Mouse (Mus musculus) kidney, adult 9 months (tissue): ENCODE results near the gene Lrpprc.

ENCODE experiments used
- DNase-seq: peaks from one replicate; pipeline ENCODE4 v3.0.0; 2022

Lrpprc gene

DNA sequence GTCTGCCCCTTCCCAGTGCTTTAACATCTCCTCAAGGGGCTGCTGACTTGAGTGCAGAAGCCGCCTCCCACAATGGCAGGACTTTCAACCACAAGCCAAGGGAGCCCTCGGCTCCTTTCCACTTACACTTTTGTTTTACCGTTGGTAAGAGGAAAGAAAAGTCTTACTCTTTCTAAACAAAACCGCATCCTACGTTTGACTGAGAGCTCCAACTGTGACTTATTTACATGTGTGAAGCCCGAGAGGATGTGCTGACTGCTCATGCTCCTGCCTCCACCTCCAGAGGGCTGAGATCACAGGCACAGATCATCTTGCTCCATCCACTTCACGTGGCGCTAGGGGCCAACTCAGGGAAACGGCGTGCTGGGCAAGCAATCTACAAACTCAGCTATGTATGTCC, 32.2 kb downstream of the Lrpprc start:
- DNase-seq = no peak

DNA sequence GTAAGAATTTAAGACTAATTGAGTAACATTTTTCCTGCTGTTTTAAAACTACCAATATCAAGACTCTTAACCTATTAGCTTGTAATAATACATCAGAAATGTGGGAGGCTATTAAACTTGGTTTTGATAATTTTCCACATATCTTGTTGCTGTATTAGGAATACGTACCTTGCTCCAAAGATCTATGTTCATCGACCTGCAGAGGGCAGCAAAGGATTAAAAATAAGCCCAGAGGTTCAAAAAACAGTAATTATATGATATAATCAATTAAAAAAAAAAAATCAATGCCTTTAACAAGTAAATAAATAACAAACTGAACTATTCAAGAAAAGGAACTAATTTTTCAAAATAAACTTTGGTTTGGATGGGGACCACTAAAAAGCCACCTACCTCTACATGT, 34.5 kb downstream of the Lrpprc start:
- DNase-seq = peak; percentile 41

DNA sequence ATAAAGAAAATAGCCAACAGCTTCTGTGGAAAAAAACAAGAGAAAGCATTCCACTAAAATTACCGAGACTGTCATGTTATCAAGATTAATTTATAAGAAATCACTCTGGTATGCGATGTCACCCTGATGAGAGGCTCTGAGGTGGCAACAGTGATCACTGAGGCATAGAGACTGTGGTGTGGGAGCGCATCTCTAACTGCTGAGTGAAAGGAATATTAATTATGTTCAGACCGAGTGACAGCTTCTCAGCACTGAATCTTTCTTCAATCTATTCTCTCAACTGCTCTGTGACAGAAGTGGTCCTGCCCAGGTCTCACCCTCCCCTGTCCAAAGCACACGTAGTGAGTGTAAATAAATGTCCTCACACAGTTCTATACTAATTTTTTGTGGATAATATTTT, 37.1 kb downstream of the Lrpprc start:
- no peak for DNase-seq

DNA sequence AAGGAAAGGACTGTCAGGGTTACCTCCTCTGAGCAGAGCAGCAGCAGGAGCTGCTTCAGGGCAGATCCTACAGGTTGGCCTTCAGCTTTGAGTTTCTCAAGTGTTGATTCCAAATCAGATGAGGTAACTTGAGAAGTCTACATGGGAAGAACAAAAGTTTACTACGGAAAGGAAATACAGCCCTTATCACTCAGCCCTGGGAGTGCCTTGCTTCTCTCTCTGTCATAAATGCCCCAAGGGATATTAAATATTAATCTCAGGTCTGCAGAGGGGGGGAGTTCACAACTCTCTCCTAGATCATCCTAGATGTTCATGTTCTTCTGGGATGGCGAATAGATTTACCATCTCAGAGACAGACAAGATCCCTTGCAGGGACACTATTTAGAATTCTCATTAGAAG, 38.3 kb downstream of the Lrpprc start:
- no peak for DNase-seq

DNA sequence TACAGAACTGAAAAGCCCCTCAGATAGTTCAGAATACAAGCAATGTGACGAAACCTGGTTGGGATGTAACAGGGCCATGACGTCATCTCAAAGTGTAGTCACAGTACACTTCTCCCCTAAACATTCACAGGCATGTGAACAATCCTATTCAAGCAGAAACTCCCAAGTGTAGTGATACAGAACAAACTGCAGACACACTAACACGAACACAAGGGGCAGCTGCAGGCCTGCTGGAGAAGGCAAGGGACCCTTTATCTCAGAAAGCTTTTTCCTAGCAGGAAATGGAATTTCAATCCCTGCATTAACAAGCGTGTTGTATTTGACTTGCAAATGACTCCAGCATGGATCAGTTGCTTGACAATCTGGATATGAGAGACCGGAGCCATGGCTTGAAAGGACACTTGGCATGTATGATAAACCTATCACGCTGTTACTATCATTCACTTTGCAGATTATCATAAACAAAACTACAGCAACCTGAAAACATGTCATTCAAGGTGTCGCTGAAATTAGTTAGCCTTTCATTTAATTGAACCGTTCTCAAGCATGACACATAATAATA, 38.9 kb downstream of the Lrpprc start:
- DNase-seq = no peak

DNA sequence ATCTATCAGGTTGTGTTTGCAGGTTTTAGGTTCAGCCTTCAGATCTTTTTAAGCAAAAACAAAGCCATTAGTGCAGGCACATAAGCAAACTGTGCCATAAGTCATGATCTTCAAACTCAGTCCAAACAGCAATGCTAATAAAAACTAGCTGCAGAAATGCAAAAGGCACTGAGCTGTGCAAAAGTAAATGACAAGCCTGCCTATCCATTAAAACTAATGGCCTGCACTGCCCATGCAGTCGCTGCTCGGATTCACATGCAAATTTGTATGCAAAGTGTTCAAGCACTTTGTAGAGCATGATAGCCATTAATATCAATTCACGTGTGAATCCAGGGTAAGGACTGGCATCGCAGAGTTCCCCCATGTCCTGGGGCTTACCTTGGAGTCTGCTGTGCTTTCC, 40.5 kb downstream of the Lrpprc start:
- DNase-seq = peak; percentile 24

DNA sequence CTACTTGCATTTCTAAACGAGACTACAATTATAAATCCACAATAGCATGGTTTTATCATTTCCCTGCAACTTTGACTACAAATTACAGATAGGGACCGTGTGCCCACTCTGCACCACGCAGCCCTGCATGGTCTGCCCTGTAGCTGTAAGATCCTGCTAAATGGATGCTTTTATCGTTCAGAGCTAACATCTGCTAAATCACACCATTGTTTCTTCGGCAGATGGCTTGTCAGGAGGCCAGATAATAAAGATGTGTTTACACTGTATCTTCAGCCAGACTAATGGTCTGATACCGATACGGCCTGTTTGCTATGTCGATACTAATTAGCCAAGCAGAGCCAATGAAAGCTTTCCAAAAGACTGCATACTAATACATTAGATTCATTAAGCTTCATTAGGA, 41.3 kb downstream of the Lrpprc start:
- DNase-seq = no peak

DNA sequence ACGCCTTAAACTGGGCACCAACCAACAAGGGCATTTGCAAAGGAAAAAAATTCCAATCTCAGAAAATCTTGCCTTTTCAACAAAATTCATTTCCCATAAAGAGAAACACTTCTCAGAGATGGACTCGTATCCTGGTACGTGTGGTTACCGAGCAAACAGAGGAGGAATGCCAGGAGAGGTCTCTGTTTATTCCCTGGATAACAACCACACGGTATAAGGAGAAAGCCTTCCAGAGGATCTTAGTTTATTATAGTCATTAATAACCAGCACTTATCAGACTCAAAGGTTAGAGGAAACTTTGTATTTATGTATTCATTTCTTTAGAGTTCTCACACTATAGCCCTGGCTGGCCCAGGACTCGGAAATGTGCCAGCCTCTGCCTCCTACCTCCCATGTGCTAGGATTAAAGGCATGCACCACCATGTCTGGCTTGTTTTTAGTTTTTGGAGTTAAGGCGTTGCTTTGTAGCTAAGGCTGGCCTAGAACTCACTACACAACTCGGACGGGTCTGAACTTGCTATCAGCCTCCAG, 42.4 kb downstream of the Lrpprc start:
- no peak for DNase-seq

DNA sequence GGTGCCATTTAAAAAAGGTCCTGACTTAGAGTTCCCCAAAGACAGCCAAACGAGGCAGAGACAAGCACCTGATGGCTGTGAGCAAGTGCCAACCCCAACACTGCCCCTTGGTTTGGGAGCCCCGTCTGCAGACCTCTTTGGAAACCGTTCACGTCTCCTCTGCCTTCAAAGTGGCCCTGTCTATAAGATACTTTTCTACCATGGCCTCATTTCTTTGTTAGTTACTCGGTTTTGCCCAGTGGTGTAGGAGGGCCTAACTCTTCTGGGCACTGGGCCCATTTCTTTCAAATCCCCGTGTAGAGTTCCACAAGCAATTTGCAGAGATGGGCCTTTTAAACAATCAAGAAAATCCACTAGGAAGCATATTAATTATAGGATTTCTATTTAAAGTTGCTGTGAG, 43.4 kb downstream of the Lrpprc start:
- no peak for DNase-seq

DNA sequence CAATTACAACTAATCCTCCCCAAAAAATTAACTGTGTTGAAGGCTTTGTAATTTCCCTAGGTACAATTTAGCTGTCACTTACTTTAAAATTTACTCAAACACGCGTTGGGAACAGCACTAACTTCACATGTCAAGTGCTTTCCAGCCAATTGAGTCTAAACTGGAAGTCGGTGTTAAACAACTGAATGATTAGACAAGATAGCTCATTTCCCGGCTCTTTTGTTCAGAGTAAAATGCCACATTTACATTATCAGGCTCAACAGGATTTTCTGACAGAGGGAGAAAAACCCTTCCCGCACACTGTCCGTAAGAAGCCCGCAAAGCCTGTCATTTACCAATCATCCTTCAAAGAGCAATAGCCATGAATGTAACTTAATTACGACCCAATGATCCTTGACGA, 45.6 kb downstream of the Lrpprc start:
- DNase-seq = no peak

DNA sequence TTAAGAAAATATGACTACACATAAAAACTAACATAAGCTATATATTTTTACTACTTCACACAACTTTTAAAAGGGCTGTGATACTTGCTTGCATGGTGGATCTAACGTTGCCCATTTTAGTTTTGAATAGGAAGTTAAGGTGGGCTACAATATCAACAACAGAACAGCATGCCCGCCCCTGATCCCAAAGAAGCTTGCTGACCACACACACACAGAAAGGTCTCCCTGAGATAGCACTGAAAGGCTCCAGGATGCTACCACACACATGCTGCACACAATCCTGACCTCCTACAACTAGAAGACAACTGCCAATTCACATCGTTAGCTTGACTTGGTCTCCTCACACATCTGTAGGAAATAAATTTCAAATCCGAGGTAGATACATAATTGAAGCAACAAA, 46.3 kb downstream of the Lrpprc start:
- no peak for DNase-seq

DNA sequence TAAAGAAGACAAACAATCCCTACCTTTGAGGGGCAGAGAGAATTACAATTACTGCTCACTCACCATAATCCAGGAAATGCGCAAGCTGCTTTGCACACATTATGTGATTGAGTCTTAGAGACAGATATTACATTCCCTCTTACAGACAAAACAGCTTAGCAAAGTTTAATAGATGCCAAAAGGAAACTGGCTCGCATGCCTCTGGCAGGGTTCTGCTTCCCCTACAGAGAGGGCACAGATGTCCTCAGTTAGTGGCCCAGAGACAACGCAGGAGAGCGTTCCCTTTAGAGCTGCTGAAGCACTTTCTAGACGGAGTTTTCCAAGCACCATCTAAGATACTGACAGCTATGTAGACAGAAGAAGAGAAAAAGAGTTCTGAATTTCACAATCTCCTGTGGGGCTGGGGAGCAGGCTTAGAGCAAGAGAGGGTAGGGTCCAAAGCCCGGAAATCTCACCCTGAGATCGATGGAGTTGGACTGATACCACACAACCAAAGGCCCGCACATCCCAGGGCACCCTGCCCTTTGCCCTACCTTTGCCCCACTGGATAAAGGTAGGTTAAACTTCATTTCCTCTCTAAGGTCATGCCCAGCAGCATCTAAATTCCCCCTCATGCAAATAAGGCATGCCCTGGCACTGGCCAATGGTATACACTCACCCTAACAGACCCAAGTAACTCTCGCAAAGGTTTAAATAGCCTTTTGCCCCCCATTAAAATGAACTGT, 52.4 kb downstream of the Lrpprc start:
- DNase-seq = no peak

DNA sequence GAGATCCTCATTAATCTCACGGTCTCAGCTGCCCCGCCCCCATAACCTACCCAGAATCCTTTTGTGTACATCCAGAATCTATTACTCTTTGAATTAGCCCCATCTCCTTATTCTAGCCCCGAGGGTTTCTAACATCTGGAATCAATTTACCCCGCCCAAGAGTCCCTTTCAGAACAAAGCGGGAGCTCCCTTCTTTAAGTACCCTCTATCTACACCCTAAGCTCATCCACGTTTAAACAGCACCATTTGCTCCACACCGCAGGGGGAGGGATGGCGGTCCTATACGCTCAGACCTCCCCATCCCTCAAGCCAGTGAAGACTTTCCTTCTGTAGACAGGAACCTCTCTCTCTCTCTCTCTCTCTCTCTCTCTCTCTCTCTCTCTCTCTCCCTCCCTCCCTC, 53.9 kb downstream of the Lrpprc start:
- no peak for DNase-seq

DNA sequence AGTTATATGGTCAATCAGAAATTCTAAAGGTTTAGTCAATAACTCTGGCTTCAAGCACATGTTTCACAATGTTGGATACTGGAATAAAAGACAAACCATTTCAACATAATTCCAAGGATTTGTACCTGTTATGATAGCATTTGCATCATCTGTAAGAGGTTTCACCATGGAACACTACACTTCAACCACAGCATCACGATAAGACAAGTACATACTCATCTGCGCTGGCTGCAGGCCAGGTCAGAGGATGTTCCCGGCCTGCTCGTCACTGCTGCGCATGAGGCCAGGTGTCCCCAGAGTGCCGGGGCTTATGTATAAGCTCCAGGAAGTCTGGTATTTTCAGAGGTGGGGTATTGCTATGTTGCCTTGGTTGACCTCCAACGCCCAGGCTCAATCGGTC, 58.0 kb downstream of the Lrpprc start:
- DNase-seq = no peak

DNA sequence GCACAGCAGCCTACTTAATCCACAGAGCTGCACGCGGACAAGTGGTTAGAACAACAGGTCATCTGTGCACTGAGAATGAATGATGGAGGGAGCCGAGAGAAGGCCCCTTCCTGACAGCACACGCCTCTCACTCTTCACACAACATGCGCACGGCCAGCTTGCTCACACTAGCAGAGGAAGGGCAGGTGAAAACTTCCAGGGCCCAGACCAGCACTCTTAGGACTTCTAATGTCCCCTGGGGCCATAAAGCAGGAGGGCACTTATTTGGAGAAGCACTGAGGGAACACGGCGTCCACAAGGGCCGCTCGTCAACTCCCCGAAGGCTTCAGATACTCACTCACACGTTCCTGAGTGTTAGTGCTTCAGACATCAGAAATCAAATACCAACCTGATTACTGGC, 59.2 kb downstream of the Lrpprc start:
- DNase-seq = no peak

DNA sequence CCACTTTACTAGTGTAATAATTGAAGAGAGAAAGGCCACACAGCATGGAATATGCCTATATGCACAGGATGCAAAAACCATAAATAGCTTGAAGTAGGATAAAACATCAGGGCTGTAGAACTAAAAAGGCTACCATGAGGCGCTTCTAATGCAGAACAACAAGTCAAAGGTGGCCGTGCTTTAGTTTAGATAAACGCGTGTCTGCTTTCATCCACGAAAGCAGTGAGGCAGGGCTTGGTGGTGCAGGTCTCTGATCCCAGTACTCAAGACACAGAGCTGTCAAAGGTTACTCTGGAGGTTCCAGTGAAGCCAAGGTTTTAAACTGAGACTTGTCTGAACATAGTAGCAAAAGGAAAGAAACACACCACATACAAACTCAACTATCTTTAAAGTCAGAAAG, 61.4 kb downstream of the Lrpprc start:
- no peak for DNase-seq

DNA sequence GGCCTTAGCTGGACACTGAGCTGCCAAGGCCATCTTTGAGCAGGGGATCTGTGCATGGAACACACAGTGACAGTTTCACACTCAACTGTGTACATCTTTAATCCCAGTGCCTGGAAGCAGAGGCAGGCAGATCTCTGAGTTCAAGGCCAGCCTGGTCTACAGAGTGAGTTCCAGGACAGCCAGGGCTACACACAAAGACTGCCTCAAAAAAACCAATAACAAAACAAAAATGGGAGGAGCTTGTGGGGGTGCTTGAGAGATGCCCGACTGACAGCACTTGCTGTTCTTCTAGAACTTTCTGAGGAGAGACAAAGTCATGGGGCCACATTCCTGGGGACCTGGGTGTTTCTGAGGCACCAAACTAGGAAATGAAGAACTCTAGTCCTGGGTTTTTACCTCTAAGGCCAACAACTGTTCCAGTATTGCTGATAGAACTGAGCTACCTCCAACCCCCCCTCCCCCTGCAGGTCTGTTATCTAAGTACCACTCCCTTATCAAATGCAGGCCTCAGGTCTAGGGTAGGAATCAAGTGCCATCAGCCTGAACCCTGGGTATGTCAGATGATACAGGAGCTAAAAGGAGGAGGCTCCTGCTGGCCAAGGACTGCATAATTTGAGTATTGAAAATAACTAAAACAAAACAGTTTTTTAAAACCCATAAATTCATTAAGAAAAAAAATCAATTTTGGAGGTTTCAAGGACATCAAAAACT, 62.2 kb downstream of the Lrpprc start:
- no peak for DNase-seq

DNA sequence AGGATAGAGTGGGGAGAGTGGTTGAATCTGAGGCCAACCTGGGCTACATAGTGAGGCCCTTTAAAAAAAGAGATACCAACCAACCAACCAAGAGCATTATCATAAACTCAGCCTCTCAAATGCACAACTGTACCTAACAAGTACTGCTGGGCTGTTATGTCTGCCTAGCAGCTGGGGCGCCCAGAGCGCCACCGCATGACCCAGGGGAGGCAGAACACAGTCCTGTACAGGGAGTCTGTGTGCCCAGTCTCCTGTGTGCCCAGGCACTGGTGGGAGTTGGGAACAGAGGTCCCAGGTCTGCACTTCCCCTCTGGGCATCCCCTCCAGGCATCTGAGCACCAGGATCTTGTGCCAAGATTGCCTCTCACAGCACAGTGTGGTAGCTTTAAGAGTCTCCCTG, 65.4 kb downstream of the Lrpprc start:
- DNase-seq = no peak

DNA sequence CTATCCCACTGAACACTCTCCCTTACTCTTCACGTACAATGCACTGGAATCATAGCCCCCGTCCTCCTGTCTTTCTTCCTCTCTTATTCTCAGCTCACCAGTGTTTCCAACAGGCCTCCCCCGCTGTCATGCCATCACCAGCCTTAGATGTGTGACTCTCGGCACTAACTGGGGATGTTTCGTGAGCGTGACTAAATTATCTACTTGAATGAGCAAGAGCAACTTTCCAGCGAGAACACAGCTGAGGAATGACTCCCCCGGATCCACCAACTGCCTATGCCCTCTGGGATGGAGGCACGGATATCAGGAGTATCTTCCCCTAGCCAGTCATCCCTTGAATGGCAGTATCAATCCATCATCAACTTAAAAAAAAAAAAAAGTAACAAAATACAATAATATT, 66.6 kb downstream of the Lrpprc start:
- DNase-seq = no peak

DNA sequence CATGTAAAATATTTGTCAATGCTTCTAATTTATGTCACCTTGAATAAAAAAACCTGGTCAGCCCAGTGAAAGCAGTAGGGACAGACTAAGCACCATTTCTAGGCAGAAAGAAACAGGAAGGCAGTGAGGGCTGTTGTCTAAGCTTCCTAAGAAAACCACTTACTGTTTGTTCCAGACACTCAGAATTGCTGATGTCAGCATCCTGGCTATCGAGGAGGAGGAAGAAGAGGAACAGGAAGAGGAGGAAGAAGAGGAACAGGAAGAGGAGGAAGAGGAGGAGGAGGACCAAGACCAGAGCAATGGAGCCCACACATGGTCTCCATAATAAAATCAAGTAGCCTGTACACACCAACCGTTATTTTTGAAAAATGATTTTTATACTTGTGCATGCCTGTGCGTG, 71.5 kb downstream of the Lrpprc start:
- no peak for DNase-seq

DNA sequence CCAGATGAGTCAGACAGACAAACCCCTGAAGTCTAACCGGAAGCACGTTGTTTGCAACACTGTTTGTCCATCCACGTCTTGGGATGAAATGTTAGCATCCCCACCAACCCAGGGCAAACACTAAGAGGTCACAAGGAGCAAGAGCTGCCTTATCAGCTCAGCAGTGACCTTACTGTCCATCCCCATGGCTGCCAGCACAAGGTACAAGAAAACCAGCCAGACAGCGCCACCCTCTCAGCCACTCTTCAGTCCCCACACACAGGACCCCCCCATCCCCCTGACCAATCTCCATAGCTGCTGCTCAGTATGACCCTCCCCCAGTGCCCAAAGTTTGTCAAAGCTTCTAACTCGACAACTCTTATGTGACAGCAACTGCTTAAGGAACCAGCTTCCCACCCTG, 73.2 kb downstream of the Lrpprc start:
- no peak for DNase-seq

DNA sequence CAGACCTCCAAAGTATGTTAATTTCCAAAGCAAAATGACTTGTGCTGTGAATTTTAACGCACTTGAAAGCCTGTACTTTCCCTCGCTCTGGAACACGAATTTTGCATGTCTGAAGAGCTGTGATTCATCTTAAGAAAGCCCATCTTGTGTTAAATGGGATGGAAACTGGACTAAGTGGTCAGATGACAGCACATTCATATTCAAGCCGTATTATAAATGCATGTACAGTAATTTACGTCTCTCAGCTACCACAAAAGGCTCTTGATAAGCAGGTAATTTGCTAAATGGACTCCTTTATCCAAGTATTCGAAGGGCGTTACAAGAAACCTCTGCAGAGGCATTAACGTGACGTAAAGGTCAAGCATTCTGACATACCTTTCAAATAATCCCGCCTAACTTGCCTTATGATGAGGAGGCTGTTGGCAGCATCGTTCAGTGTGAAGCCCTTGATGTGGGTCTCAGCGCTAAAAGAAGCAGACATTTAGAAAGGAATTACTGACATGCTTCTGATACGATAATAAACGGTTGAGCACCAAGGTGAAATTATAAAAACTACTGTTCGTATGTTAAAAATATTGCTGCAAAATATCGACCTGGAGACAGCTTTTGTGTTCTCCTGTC, 74.2 kb downstream of the Lrpprc start:
- DNase-seq = no peak

DNA sequence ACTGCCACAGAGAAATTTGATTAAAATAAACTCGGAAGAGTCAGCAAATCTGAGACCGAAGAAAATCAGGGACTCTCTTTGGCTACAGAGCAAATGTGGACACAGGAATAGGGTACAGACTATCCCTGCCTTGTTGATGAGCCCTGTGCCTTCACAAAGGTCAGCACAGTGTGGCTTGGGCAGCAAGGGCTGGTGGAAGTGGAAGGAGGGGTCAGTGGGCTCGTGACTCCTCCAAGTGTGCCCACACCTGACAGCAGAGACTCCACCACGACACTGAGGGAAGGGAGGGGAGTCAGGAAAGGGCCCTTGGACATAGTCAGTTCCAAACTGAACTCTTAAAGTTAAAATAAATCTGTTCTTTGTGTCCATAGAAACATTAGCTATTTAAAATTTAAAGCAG, 75.7 kb downstream of the Lrpprc start:
- DNase-seq = no peak
